Mouse (Mus musculus) ovary, adult 2 months (tissue): Measurements from ENCODE around the gene Tas2r110. TPM values are rescaled to one million over a fixed set of nuclear protein-coding genes. Genes with fewer than 3 reads are reported as not detected.

ENCODE experiments used
- polyA plus RNA-seq: library from polyadenylated mRNA; depleted of rRNA; stranded (reverse); fragments of >200 nt; gene quantifications from 2 replicates; pipeline ENCODE4 v1.2.3, GENCODE M21; 2012; rRNA removed

Tas2r110 gene
- polyA plus RNA-seq = not detected in 2 replicates

GRCm38 (mm10) chr6:132867708-132868107, at the start of gene Tas2r110:
Gene Tas2r110, plus strand, starts transcription at chr6:132868008.

GRCm38 (mm10) chr6:132846842-132847241, 21.0 kb upstream of the Tas2r110 start, which contains the start of gene Tas2r123:
Gene Tas2r123, plus strand, starts transcription at chr6:132847142.

GRCm38 (mm10) chr6:132855138-132855537, 12.7 kb upstream of the Tas2r110 start, which contains the start of gene Tas2r116:
Gene Tas2r116, plus strand, starts transcription at chr6:132855438.

GRCm38 (mm10) chr6:132892711-132893110, 24.9 kb downstream of the Tas2r110 start, which contains the start of gene Tas2r113:
Gene Tas2r113, plus strand, starts transcription at chr6:132893011.

GRCm38 (mm10) chr6:132909351-132909750, 41.5 kb downstream of the Tas2r110 start, which contains the start of gene Tas2r125:
Gene Tas2r125, plus strand, starts transcription at chr6:132909651.

Other genes starting within 250 kb of the Tas2r110 start
- gene A630073D07Rik, start 216.5 kb upstream of the Tas2r110 start, polyA plus RNA-seq = not detected in 2 replicates
- gene Tas2r120, start 211.1 kb upstream of the Tas2r110 start, polyA plus RNA-seq = not detected in 2 replicates
- gene Tas2r121, start 167.0 kb upstream of the Tas2r110 start, polyA plus RNA-seq = not detected in 2 replicates
- gene Tas2r122, start 156.1 kb upstream of the Tas2r110 start, polyA plus RNA-seq = not detected in 2 replicates
- gene Tas2r115, start 130.0 kb upstream of the Tas2r110 start, polyA plus RNA-seq = not detected in 2 replicates
- not detected in 2 replicates for gene Tas2r124, start 113.3 kb upstream of the Tas2r110 start, polyA plus RNA-seq
- gene Tas2r102, start 105.9 kb upstream of the Tas2r110 start, polyA plus RNA-seq = not detected in 2 replicates
- not detected in 2 replicates for gene Tas2r136, start 89.8 kb upstream of the Tas2r110 start, polyA plus RNA-seq
- gene Tas2r117, start 65.2 kb upstream of the Tas2r110 start, polyA plus RNA-seq = not detected in 2 replicates
- not detected in 2 replicates for gene Tas2r123, start 20.9 kb upstream of the Tas2r110 start, polyA plus RNA-seq
- gene Tas2r116, start 12.6 kb upstream of the Tas2r110 start, polyA plus RNA-seq = not detected in 2 replicates
- not detected in 2 replicates for gene Tas2r113, start 25.0 kb downstream of the Tas2r110 start, polyA plus RNA-seq
- not detected in 2 replicates for gene Tas2r125, start 41.6 kb downstream of the Tas2r110 start, polyA plus RNA-seq
- not detected in 2 replicates for gene Tas2r129, start 83.1 kb downstream of the Tas2r110 start, polyA plus RNA-seq
- gene Tas2r131, start 89.9 kb downstream of the Tas2r110 start, polyA plus RNA-seq = not detected in 2 replicates
- not detected in 2 replicates for gene Tas2r109, start 113.0 kb downstream of the Tas2r110 start, polyA plus RNA-seq
- not detected in 2 replicates for gene Tas2r103, start 169.1 kb downstream of the Tas2r110 start, polyA plus RNA-seq
- gene Tas2r140, start 187.8 kb downstream of the Tas2r110 start, polyA plus RNA-seq = not detected in 2 replicates
- gene Smim10l1, start 236.9 kb downstream of the Tas2r110 start, polyA plus RNA-seq = 157 and 278 TPM in 2 replicates